In the genomic region with DNA sequence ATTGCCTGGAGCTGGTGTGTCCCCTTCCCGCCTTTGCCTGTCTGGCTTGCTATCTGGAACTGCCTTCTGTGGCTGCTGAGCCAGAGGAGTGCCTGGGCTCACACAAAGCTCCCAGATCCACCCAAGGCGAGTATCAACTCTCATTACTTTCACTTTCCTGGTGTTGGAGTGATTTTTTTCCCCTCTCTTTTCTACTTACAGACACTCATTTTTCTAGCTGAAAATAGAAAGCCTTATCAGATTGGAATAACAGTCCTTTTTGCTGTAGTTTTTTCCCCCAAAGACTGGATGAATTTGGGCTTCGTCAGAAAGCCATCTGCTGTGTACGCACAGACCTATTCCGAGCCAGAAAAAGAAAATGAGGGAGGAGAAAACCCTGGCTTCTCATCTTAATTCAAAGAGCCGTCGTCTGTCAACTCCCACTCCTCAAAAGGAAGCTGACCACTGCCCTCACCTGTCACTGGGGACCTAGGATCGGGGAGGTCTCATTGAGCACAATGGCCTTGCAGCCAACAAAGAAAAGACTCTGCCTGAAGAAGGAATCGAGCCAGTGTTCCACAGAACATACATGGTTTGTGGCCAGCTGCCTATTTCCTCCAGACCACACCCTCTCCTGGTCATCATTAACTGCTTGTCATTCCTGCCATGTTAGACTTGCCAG, we compare ENCODE assay signal across 8 mouse cellular contexts.
DNase-seq lines count a peak whose midpoint lies in the region; ATAC-seq lines count a peak whose summit lies in the region.

No protein-coding gene starts in this region.

- H3K36me3 ChIP-seq in embryonic facial prominence, embryonic 13.5 days: no peaks in the 10 kb centered on the region
- H3K36me3 ChIP-seq in embryonic facial prominence, embryonic 10.5 days (replicated peaks): no peaks in the 10 kb centered on the region
- no peaks in the 10 kb centered on the region for H3K36me3 ChIP-seq in heart, embryonic 12.5 days

- H3K4me2 ChIP-seq in embryonic facial prominence, embryonic 13.5 days: peak overlapping the region; percentile 1; the same call in 1 of the 2 replicates
- 0 out of 2 replicates have a peak overlapping the region, but pooled peaks have one; percentile 8 for H3K4me2 ChIP-seq in heart, embryonic 12.5 days

- no peaks in the 10 kb centered on the region for H3K9me3 ChIP-seq in embryonic facial prominence, embryonic 13.5 days
- no peaks in the 10 kb centered on the region for H3K9me3 ChIP-seq in embryonic facial prominence, embryonic 10.5 days
- H3K9me3 ChIP-seq in heart, embryonic 12.5 days (replicated peaks): no peaks in the 10 kb centered on the region

- peaks cover 9% of the 10 kb centered on the region; the same call in 1 of the 2 replicates for H3K4me1 ChIP-seq in embryonic facial prominence, embryonic 13.5 days
- H3K4me1 ChIP-seq in embryonic facial prominence, embryonic 10.5 days: 0 out of 2 replicates have a peak, but pooled peaks cover 2% of the 10 kb centered on the region
- H3K4me1 ChIP-seq in heart, embryonic 12.5 days (replicated peaks): peaks cover 26% of the 10 kb centered on the region

- DNase-seq in embryonic facial prominence, embryonic 10.5 days (ENCODE audit: low spot score): no peak
- DNase-seq in MN1 (ENCODE audit: low spot score): peak; percentile 58
- peak; percentile 36 to 52 for DNase-seq in left cerebral cortex, adult 9 months (ENCODE audit: low spot score in 2 of 2)
- DNase-seq in embryo, embryonic 11 days: no peak
- no peak for DNase-seq in spleen, postnatal 36 days (ENCODE audit: low spot score in 2 of 2)
- DNase-seq in gastrocnemius, adult 8-10 months (ENCODE audit: low spot score in 2 of 2): no peak

- H3K27ac ChIP-seq in embryonic facial prominence, embryonic 13.5 days: no peak overlapping the region
- no peak overlapping the region for H3K27ac ChIP-seq in embryonic facial prominence, embryonic 10.5 days (replicated peaks)
- peak overlapping the region; percentile 22; the same call in 1 of the 2 replicates for H3K27ac ChIP-seq in heart, embryonic 12.5 days (ENCODE audit: poor library complexity, severe bottlenecking)

- WGBS in embryonic facial prominence, embryonic 13.5 days: 59% methylated on average over 9 of the region's 9 CpGs
- 66% methylated on average over 9 of the region's 9 CpGs for WGBS in embryonic facial prominence, embryonic 10.5 days
- WGBS in heart, embryonic 12.5 days: 44% methylated on average over 9 of the region's 9 CpGs

- no peak overlapping the region for H3K9ac ChIP-seq in embryonic facial prominence, embryonic 13.5 days
- no peak overlapping the region for H3K9ac ChIP-seq in heart, embryonic 12.5 days

- H3K27me3 ChIP-seq in embryonic facial prominence, embryonic 13.5 days: no peaks in the 10 kb centered on the region
- no peaks in the 10 kb centered on the region for H3K27me3 ChIP-seq in embryonic facial prominence, embryonic 10.5 days (replicated peaks; ENCODE audit: low read depth, poor library complexity, severe bottlenecking)
- H3K27me3 ChIP-seq in heart, embryonic 12.5 days (replicated peaks): no peaks in the 10 kb centered on the region

- no peak for ATAC-seq in embryonic facial prominence, embryonic 13.5 days (ENCODE audit: insufficient number of reproducible peaks, insufficient read depth, low FRiP score, low TSS enrichment, low read depth)
- ATAC-seq in heart, embryonic 12.5 days (ENCODE audit: insufficient number of reproducible peaks, low FRiP score): no peak

- H3K4me3 ChIP-seq in embryonic facial prominence, embryonic 13.5 days: no peak overlapping the region
- no peak overlapping the region for H3K4me3 ChIP-seq in embryonic facial prominence, embryonic 10.5 days
- H3K4me3 ChIP-seq in heart, embryonic 12.5 days: no peak overlapping the region

Comparison
In these comparisons a context has a peak if more than half of its experiments do, and no peak if none do; other contexts are left out.
1. DNase-seq: peak in MN1 (single experiment) and left cerebral cortex, adult 9 months (2 of 2); none in embryonic facial prominence, embryonic 10.5 days (single experiment), embryo, embryonic 11 days (single experiment), spleen, postnatal 36 days (0 of 2) and gastrocnemius, adult 8-10 months (0 of 2).